Mouse (Mus musculus): ENCODE measurements at regions not wholly inside any gene's neighbourhood (a gene's known extent, or its start where the extent isn't known, plus 50 kb on each side); places are given as distances from the start of the nearest gene placed in this dataset.

- DNase-seq (ENCODE audit: low spot score in 2 of 2) = peak in 1 of 2 experiments; percentile 17
Observed at GRCm38 (mm10) chr10:92504271-92504670, 217.9 kb downstream of the Nedd1 start.

- DNase-seq (ENCODE audit: low spot score in 2 of 2) = no peak
Observed at GRCm38 (mm10) chr10:92483592-92483991, 238.6 kb downstream of the Nedd1 start.

- DNase-seq (ENCODE audit: low spot score in 2 of 2) = no peak
Observed at GRCm38 (mm10) chr10:92473282-92473681, 248.9 kb downstream of the Nedd1 start.

GRCm38 (mm10) chr10:92471111-92471510 lies 251.1 kb downstream of the Nedd1 start:
- no peak for DNase-seq (ENCODE audit: low spot score in 2 of 2)

- no peak for DNase-seq (ENCODE audit: low spot score in 2 of 2)
Observed at GRCm38 (mm10) chr10:92455195-92455594, 267.0 kb downstream of the Nedd1 start.

- DNase-seq (ENCODE audit: low spot score in 2 of 2) = no peak
Observed at GRCm38 (mm10) chr10:92453550-92453949, 268.7 kb downstream of the Nedd1 start.

GRCm38 (mm10) chr10:92445957-92446356 lies 276.3 kb downstream of the Nedd1 start:
- DNase-seq (ENCODE audit: low spot score in 2 of 2) = no peak

- peak in 1 of 2 experiments; percentile 8 for DNase-seq (ENCODE audit: low spot score in 2 of 2)
Observed at GRCm38 (mm10) chr10:92438621-92439394, 283.4 kb downstream of the Nedd1 start.

GRCm38 (mm10) chr10:92429256-92429655 lies 293.0 kb downstream of the Nedd1 start:
- DNase-seq (ENCODE audit: low spot score in 2 of 2) = no peak

- no peak for DNase-seq (ENCODE audit: low spot score in 2 of 2)
Observed at GRCm38 (mm10) chr10:92428026-92428425, 294.2 kb downstream of the Nedd1 start.

- no peak for DNase-seq (ENCODE audit: low spot score in 2 of 2)
Observed at GRCm38 (mm10) chr10:92426443-92426842, 295.8 kb downstream of the Nedd1 start.

- DNase-seq (ENCODE audit: low spot score in 2 of 2) = no peak
Observed at GRCm38 (mm10) chr10:92412737-92413136, 309.5 kb downstream of the Nedd1 start.

GRCm38 (mm10) chr10:92410813-92411325 lies 311.4 kb downstream of the Nedd1 start:
- DNase-seq (ENCODE audit: low spot score in 2 of 2) = no peak

- no peak for DNase-seq (ENCODE audit: low spot score in 2 of 2)
Observed at GRCm38 (mm10) chr10:92404697-92405293, 317.4 kb downstream of the Nedd1 start.

GRCm38 (mm10) chr10:92400587-92401090 lies 321.6 kb downstream of the Nedd1 start:
- no peak for DNase-seq (ENCODE audit: low spot score in 2 of 2)

GRCm38 (mm10) chr10:92389176-92389732 lies 333.0 kb downstream of the Nedd1 start:
- no peak for DNase-seq (ENCODE audit: low spot score in 2 of 2)

GRCm38 (mm10) chr10:92367126-92367525 lies 355.1 kb downstream of the Nedd1 start:
- DNase-seq (ENCODE audit: low spot score in 2 of 2) = no peak

- no peak for DNase-seq (ENCODE audit: low spot score in 2 of 2)
Observed at GRCm38 (mm10) chr10:92356738-92357137, 365.5 kb downstream of the Nedd1 start.

GRCm38 (mm10) chr10:92349043-92349442 lies 373.2 kb downstream of the Nedd1 start:
- no peak for DNase-seq (ENCODE audit: low spot score in 2 of 2)

- no peak for DNase-seq (ENCODE audit: low spot score in 2 of 2)
Observed at GRCm38 (mm10) chr10:92347960-92348675, 374.1 kb downstream of the Nedd1 start.

- DNase-seq (ENCODE audit: low spot score in 2 of 2) = no peak
Observed at GRCm38 (mm10) chr10:92339671-92340070, 382.5 kb downstream of the Nedd1 start.

GRCm38 (mm10) chr10:92336949-92337348 lies 385.3 kb downstream of the Nedd1 start:
- DNase-seq (ENCODE audit: low spot score in 2 of 2) = no peak

Data from cerebellum, postnatal 4 days (tissue).